Mouse (Mus musculus) MEL (cell line): ENCODE measurements around the gene Hs6st3. TPM values are rescaled to one million over a fixed set of nuclear protein-coding genes. Genes with fewer than 3 reads are reported as not detected.

Experiments used
- DNase-seq: peaks from one replicate; pipeline ENCODE4 v3.0.0; 2011; ENCODE audit warnings: low read depth, low spot score
- H3K27ac ChIP-seq: 2 replicates; pipeline ENCODE4 v1.5.1; 2012; ENCODE audit warnings: low read depth, mild to moderate bottlenecking, control low read depth, low read length, moderate library complexity; ENCODE audit not compliant: control insufficient read depth
- H3K27me3 ChIP-seq, 2 experiments: fragments of 150-350 bp in 1 of 2; sonication (generic) in 1 of 2; 2 replicates each; pipeline ENCODE4 v1.6.1; 2012; ENCODE audit warnings: low read length in 2 of 2, mild to moderate bottlenecking in 2 of 2, improper control_type of control experiment in 1 of 2, moderate library complexity in 1 of 2; ENCODE audit not compliant: insufficient read depth in 2 of 2, control insufficient read depth in 1 of 2
- H3K36me3 ChIP-seq, 2 experiments: 2 replicates each; pipeline ENCODE4 v1.6.1; 2012 to 2014; ENCODE audit warnings: low read length in 2 of 2, improper control_type of control experiment in 1 of 2, inconsistent platforms in 1 of 2, mild to moderate bottlenecking in 1 of 2; ENCODE audit not compliant: insufficient read depth in 2 of 2, control insufficient read depth in 1 of 2
- H3K4me1 ChIP-seq, 2 experiments: fragments of 150-350 bp in 1 of 2; sonication (generic) in 1 of 2; 2 replicates each; pipeline ENCODE4 v1.6.1; 2012; ENCODE audit warnings: low read length in 2 of 2, improper control_type of control experiment in 1 of 2, mild to moderate bottlenecking in 1 of 2; ENCODE audit not compliant: insufficient read depth in 2 of 2, control insufficient read depth in 1 of 2
- H3K4me3 ChIP-seq, 2 experiments: fragments of 150-350 bp in 1 of 2; sonication (generic) in 1 of 2; 2 replicates each; pipeline ENCODE4 v1.5.1; 2012; ENCODE audit warnings: low read depth in 2 of 2, low read length in 2 of 2, mild to moderate bottlenecking in 2 of 2, moderate library complexity in 2 of 2, control low read depth in 1 of 2, improper control_type of control experiment in 1 of 2; ENCODE audit not compliant: control insufficient read depth in 1 of 2, insufficient read depth in 1 of 2
- H3K79me2 ChIP-seq: 2 replicates; pipeline ENCODE4 v1.6.1; 2012; ENCODE audit warnings: mild to moderate bottlenecking, low read length, moderate library complexity; ENCODE audit not compliant: control insufficient read depth, poor library complexity, insufficient read depth
- H3K9ac ChIP-seq: 2 replicates; pipeline ENCODE4 v1.6.1; 2012; ENCODE audit warnings: low read depth, mild to moderate bottlenecking, control low read depth, low read length, moderate library complexity; ENCODE audit not compliant: control insufficient read depth, poor library complexity, severe bottlenecking
- H3K9me3 ChIP-seq: fragments of 150-350 bp; sonication (generic); replicated peaks from 2 replicates; pipeline ENCODE4 v1.6.1; 2012; ENCODE audit warnings: mild to moderate bottlenecking, low read length, improper control_type of control experiment, moderate library complexity; ENCODE audit not compliant: insufficient read depth
- CHD1 ChIP-seq: IDR thresholded peaks from 2 replicates; pipeline ENCODE4 v1.6.1; 2012; ENCODE audit warnings: low read depth, mild to moderate bottlenecking, inconsistent platforms, low read length, improper control_type of control experiment
- CHD2 ChIP-seq: IDR thresholded peaks from 2 replicates; pipeline ENCODE4 v1.6.1; 2011; ENCODE audit warnings: low read length, improper control_type of control experiment
- CTCF ChIP-seq, 3 experiments: IDR thresholded peaks in 2 of 3; conservative IDR thresholded peaks in 1 of 3; 2 replicates each; pipeline ENCODE4 v1.5.1; 2011 to 2012; ENCODE audit warnings: low read length in 3 of 3, low read depth in 2 of 3, mild to moderate bottlenecking in 2 of 3, improper control_type of control experiment in 1 of 3, inconsistent platforms in 1 of 3, mixed read lengths in 1 of 3, moderate library complexity in 1 of 3; ENCODE audit not compliant: control insufficient read depth in 1 of 3, insufficient read depth in 1 of 3, poor library complexity in 1 of 3, severe bottlenecking in 1 of 3
- EP300 ChIP-seq, 2 experiments: IDR thresholded peaks; 2 replicates each; pipeline ENCODE4 v1.6.1; 2011; ENCODE audit warnings: improper control_type of control experiment in 2 of 2, low read length in 2 of 2, low read depth in 1 of 2, mild to moderate bottlenecking in 1 of 2
- ETS1 ChIP-seq: IDR thresholded peaks from 2 replicates; pipeline ENCODE4 v1.6.1; 2012; ENCODE audit warnings: low read depth, mild to moderate bottlenecking, inconsistent platforms, low read length, improper control_type of control experiment, moderate library complexity
- GABPA ChIP-seq: IDR thresholded peaks from 2 replicates; pipeline ENCODE4 v1.6.1; 2012; ENCODE audit warnings: low read depth, mild to moderate bottlenecking, inconsistent platforms, low read length, improper control_type of control experiment, moderate library complexity
- HCFC1 ChIP-seq: IDR thresholded peaks from 2 replicates; pipeline ENCODE4 v1.6.1; 2012; ENCODE audit warnings: low read depth, mild to moderate bottlenecking, inconsistent platforms, low read length, improper control_type of control experiment, moderate library complexity
- MAFK ChIP-seq: IDR thresholded peaks from 2 replicates; pipeline ENCODE4 v1.6.1; 2011; ENCODE audit warnings: low read depth, mild to moderate bottlenecking, low read length, improper control_type of control experiment, borderline replicate concordance
- MAZ ChIP-seq: IDR thresholded peaks from 2 replicates; pipeline ENCODE4 v1.6.1; 2012; ENCODE audit warnings: low read depth, mild to moderate bottlenecking, inconsistent platforms, low read length, improper control_type of control experiment
- NRF1 ChIP-seq: IDR thresholded peaks from 2 replicates; pipeline ENCODE4 v1.6.1; 2014; ENCODE audit warnings: low read depth, mild to moderate bottlenecking, inconsistent platforms, low read length, improper control_type of control experiment, moderate library complexity; ENCODE audit not compliant: poor library complexity, insufficient read depth, severe bottlenecking
- POLR2A ChIP-seq, 2 experiments: IDR thresholded peaks; 2 replicates each; pipeline ENCODE4 v1.6.1; 2011 to 2012; ENCODE audit warnings: low read length in 2 of 2, mild to moderate bottlenecking in 2 of 2, control low read depth in 1 of 2, improper control_type of control experiment in 1 of 2, low read depth in 1 of 2, moderate library complexity in 1 of 2; ENCODE audit not compliant: control insufficient read depth in 1 of 2, insufficient read depth in 1 of 2, poor library complexity in 1 of 2
- RAD21 ChIP-seq: IDR thresholded peaks from 2 replicates; pipeline ENCODE4 v1.6.1; 2011; ENCODE audit warnings: mild to moderate bottlenecking, low read depth, low read length, improper control_type of control experiment
- SIN3A ChIP-seq: IDR thresholded peaks from 2 replicates; pipeline ENCODE4 v1.6.1; 2012; ENCODE audit warnings: low read length, improper control_type of control experiment, inconsistent platforms
- TBP ChIP-seq: IDR thresholded peaks from 2 replicates; pipeline ENCODE4 v1.8.0; 2011; ENCODE audit warnings: low read depth, low read length, improper control_type of control experiment
- TCF12 ChIP-seq: IDR thresholded peaks from 2 replicates; pipeline ENCODE4 v1.6.1; 2014; ENCODE audit warnings: low read depth, mild to moderate bottlenecking, inconsistent platforms, low read length, improper control_type of control experiment, moderate library complexity
- UBTF ChIP-seq: IDR thresholded peaks from 2 replicates; pipeline ENCODE4 v1.6.1; 2012; ENCODE audit warnings: low read depth, mild to moderate bottlenecking, inconsistent platforms, low read length, improper control_type of control experiment, moderate library complexity, borderline replicate concordance; ENCODE audit not compliant: insufficient read depth
- polyA plus RNA-seq, 2 experiments: library from polyadenylated mRNA; stranded (reverse) in 1 of 2; unstranded in 1 of 2; fragments of >175 nt in 1 of 2; fragments of >200 nt in 1 of 2; gene quantifications; 2 replicates each; pipeline versions ENCODE4 v1.2.1 to v1.2.4; 2012; ENCODE audit warnings: low replicate concordance in 2 of 2, low read depth in 1 of 2; ENCODE audit not compliant: insufficient read length in 2 of 2, insufficient read depth in 1 of 2, missing spikeins in 1 of 2
- total RNA-seq: library from RNA; depleted of rRNA; stranded (reverse); fragments of 300-350 nt; gene quantifications from 2 replicates; pipeline ENCODE4 v1.2.3, GENCODE M21; 2012

The Hs6st3 gene
- total and polyA plus RNA-seq, 3 experiments = not detected

- no peak for DNase-seq
These were observed 223.3 kb downstream of the Hs6st3 start for GRCm38 (mm10) chr14:119361414-119361813.

GRCm38 (mm10) chr14:119367866-119368425 is 229.8 kb downstream of the Hs6st3 start:
- Histone ChIP-seq H3K4me3 (no peak overlapping the region), H3K79me2 (no peaks in the 10 kb centered on the region), H3K4me1 (no peaks in the 10 kb centered on the region), H3K36me3 (no peaks in the 10 kb centered on the region), H3K9me3 (no peaks in the 10 kb centered on the region), H3K27ac (no peak overlapping the region), H3K27me3 (no peaks in the 10 kb centered on the region), H3K9ac (no peak overlapping the region)
- no peak for DNase-seq
- no peak for TF ChIP-seq GABPA
- TF ChIP-seq CTCF (IDR thresholded peaks at IDR 0.05 in 2 of 3, conservative IDR thresholded peaks at IDR 0.05 in 1 of 3; ENCODE audit: control insufficient read depth in 1 of 3, insufficient read depth in 1 of 3, low read depth in 2 of 3, low read length in 3 of 3, poor library complexity in 1 of 3, severe bottlenecking in 1 of 3) = no peak
- no peak for TF ChIP-seq UBTF
- TF ChIP-seq MAZ = no peak
- TF ChIP-seq TBP = no peak
- TF ChIP-seq MAFK = no peak
- no peak for TF ChIP-seq TCF12
- TF ChIP-seq POLR2A (IDR thresholded peaks at IDR 0.05; ENCODE audit: control insufficient read depth in 1 of 2, insufficient read depth in 1 of 2, low read depth in 1 of 2, low read length in 2 of 2, poor library complexity in 1 of 2) = no peak
- TF ChIP-seq HCFC1 = no peak
- no peak for TF ChIP-seq RAD21
- no peak for TF ChIP-seq ETS1
- no peak for TF ChIP-seq SIN3A
- TF ChIP-seq NRF1 = no peak
- TF ChIP-seq CHD2 = no peak

More at GRCm38 (mm10) chr14:119361414-119361813, 223.3 kb downstream of the Hs6st3 start:
- Histone ChIP-seq H3K27ac (no peak overlapping the region), H3K27me3 (no peaks in the 10 kb centered on the region), H3K9me3 (no peaks in the 10 kb centered on the region), H3K9ac (no peak overlapping the region), H3K4me3 (no peak overlapping the region), H3K79me2 (no peaks in the 10 kb centered on the region), H3K4me1 (no peaks in the 10 kb centered on the region), H3K36me3 (no peaks in the 10 kb centered on the region)
- TF ChIP-seq POLR2A (IDR thresholded peaks at IDR 0.05; ENCODE audit: control insufficient read depth in 1 of 2, insufficient read depth in 1 of 2, low read depth in 1 of 2, low read length in 2 of 2, poor library complexity in 1 of 2) = no peak
- no peak for TF ChIP-seq HCFC1

GRCm38 (mm10) chr14:119369274-119369673 is 231.1 kb downstream of the Hs6st3 start:
- Histone ChIP-seq H3K9ac (no peak overlapping the region), H3K27ac (no peak overlapping the region), H3K79me2 (no peaks in the 10 kb centered on the region), H3K27me3 (no peaks in the 10 kb centered on the region), H3K4me3 (no peak overlapping the region), H3K36me3 (no peaks in the 10 kb centered on the region), H3K9me3 (no peaks in the 10 kb centered on the region), H3K4me1 (no peaks in the 10 kb centered on the region)
- no peak for DNase-seq
- TF ChIP-seq POLR2A (IDR thresholded peaks at IDR 0.05; ENCODE audit: control insufficient read depth in 1 of 2, insufficient read depth in 1 of 2, low read depth in 1 of 2, low read length in 2 of 2, poor library complexity in 1 of 2) (no peak), CHD1 (no peak), CTCF (IDR thresholded peaks at IDR 0.05 in 2 of 3, conservative IDR thresholded peaks at IDR 0.05 in 1 of 3; ENCODE audit: control insufficient read depth in 1 of 3, insufficient read depth in 1 of 3, low read depth in 2 of 3, low read length in 3 of 3, poor library complexity in 1 of 3, severe bottlenecking in 1 of 3) (no peak), EP300 (IDR thresholded peaks at IDR 0.05; ENCODE audit: low read depth in 1 of 2, low read length in 2 of 2) (no peak)
